Mouse (Mus musculus) yolk sac, embryonic 10.5 days (tissue): ENCODE data around the gene Cracr2b.

Experiments used
- DNase-seq: peaks from one replicate; pipeline ENCODE4 v3.0.0-alpha.2; 2017; ENCODE audit warnings: low spot score

Cracr2b gene

DNA sequence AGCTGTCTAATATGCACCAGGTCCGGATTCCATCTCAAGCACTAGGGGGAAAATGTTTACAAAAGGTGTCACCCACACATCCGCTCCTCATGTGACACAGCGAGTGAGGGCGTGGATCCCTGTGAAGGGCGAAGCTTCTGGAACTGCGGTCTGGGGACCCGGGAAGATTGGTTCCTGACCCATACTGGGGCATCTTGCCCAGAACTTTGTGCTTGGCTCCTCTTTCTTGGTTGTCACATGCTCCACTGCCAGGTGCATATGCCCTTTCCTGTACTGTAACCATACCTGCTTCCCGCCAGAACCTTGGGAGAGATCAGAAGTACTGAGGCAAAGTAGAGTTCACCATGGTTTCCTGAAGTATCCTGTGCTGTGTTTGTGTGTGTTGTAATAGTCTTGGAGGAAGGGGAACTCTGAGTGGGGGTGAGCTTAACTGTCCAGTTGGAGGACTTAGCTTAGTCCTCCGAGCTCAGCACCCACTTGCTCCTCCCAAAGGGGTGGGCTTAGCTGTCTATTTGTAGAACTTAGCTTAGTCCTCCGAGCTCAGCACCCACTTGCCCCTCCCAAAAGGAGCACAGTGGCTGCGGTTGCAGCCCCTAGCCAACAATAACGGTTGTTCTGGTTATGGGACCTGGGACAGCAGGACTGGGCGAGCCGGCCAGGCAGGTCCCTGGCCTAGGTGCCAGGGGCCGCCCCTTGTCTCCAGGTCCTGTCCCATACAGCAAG, at the start of gene Cracr2b:
Gene Cracr2b (plus strand): TSS at position 704 of the 723 bp plus-strand sequence.
- DNase-seq: no peak

DNA sequence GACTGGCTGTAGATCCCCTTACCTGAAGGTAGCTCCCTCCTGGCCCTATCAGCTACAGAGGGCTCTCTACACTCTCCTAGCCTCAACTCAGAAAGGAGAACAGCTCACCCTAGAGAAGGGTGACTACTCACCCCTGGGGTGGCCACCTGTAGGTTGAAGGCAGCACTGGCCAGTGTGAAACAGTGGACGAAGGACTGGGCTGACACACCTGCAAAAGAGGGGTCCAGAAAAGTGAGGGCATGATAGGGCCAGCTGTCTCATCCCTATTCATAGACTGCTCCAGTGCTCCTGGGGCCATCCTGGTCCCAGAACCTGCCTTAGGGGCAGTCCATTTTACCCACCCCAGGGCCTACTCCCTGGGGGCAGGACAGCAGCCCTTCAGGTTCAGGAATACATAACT, 49.2 kb upstream of the Cracr2b start:
- no peak for DNase-seq

DNA sequence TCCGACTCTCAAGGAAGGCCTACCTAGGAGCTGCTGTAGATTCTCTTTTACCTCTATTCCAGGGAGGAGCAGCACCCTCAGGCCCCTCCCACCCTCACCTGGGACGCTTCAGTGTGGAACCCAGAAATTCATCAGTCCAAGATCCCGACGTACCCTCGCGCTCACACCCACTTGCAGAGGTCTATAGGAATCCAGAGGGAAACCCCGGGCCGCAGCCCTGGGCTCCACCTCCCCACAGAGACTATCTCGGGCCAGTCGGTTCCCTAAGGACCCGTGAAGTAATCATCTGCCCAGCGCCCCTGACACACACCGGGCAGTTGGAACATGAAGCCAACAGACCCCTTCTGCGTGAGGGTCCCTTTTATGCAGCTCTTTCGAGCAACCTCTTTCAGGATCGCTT, 47.6 kb upstream of the Cracr2b start:
- peak; percentile 53 for DNase-seq

DNA sequence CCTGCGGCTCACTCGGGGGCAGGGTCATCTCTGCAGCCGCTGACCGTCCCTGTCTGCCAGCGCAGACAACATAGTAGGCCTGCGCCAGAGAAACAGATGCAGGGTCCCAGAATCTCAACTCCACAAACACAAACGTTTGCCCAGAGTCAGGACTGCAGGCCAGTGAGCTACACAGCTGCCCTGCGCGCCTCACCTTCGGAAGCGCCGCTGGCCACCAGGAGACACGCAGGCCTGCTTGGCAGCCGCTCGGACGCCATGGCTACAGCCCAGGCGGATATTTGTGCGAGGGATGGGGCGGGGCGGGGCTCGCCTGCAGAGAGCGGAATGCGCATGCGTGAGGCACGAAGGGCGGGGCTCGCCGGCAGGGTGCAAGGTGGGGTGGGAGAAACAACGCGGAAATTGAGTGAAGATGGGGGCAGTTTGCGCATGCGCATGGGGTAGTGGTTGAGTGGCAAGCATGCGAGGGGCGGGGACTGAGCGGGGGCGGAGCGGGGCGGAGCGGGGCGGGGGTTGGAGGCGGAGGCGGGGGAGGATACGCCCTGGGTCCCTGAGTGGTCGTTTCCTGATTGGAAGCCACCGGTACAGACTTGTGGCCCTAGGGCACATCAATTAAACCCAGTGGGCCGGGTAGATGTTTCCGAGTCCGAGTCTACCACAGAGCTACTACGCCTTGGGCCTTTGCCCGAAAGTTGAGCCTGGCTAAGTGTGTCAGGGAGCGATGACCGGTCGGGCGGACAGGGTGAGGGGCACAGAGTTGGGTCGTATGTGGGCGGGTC, 46.9 kb upstream of the Cracr2b start, which contains the start of gene Gatd1:
Gene Gatd1 (minus strand): TSS at position 328 of the 776 bp plus-strand sequence.
- peak; percentile 100 for DNase-seq

DNA sequence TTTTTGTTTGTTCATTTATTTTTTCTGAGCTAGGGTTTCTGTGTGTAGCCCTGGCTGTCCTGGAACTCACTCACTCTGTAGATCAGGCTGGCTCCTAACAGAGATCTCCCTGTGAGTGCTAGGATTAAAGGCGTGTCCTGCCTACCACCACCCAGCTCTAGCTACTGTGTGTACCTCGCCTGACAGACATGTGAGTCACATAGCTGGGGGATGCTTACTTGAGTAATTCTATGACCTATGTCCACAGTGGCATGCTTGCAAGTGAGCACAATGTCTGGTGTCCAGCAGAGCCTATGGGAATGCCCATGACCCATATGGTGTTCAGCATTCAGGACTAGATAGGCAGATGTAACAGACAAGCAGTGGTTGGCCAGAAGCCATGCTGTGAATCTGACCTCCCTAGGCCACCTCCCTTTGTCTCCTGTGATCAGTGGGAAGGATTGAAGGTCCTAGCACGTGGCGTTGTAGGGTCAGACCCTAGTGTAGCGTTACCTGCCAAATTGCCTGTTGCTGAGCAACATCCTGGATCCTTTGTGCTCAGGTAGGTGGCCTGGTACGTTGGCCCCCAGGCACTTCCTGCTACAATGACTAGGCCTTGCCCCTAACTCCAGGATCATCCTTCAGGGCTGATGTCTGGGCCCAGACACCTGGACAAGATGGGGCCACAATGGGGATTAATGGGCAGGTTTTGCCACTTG, 44.6 kb upstream of the Cracr2b start:
- no peak for DNase-seq

DNA sequence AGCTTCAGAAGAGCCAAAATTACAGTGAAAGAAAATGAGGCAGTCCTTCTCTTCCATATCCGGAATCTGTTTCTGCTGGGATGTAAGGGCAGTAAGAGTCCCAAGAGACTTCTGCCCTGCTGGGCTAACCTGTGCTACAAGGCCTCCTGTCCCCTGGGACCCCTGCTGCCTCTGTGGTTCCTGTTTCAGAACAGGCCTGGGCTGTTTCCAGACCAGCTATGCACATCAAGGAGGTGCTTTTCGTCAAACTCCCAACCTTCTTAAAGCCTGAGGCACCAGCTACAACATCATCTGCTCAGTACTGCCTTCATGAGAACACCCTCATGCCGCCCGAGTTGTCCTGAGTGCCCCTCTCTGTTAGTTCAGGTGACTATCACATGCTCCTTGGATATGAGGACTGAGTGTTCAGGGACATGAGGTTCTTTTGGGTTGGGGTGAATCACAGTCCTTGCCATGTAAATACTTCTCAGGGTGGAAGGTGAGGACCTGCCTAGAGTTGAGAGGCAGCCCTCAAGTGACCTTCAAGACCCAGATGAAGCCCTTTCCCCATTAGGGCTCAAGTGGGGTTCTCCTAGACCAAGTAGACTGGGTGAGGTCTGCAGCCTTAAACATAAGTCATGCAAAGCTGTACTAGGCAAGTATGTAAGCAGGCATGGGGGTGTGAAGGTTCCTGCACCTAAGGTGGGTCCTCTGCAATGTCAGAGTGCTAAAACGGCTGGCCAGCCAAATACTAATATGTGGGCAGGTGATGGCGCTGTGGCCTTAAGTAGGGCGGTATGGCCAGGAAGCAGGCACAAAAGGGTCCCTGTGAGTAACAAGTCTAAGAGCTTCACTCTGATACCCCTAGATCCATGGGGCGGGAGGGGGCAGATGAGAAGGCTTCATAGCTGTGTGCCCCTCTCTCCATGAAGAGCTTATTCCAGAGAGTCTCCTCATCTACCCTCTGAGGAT, 42.9 kb upstream of the Cracr2b start:
- no peak for DNase-seq

DNA sequence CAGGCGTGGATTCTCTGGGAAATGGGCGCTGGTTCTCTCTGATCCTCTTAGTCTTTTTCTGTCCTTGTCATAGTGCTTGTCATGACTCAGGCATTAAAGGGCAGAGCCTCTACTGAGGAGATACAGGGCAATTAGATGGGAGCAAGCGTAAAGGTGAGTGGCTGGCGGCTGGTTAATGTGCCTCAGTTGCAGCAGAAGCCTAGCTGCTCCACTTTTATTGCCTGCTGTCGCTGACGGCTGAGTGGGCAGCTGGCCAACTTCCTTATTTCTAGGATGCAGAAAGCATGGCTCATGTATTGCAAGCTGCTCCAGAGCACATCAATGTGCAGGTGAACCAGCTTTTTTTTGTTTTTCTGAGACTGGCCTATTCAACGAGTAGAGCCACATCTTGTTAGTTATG, 41.9 kb upstream of the Cracr2b start:
- no peak for DNase-seq

DNA sequence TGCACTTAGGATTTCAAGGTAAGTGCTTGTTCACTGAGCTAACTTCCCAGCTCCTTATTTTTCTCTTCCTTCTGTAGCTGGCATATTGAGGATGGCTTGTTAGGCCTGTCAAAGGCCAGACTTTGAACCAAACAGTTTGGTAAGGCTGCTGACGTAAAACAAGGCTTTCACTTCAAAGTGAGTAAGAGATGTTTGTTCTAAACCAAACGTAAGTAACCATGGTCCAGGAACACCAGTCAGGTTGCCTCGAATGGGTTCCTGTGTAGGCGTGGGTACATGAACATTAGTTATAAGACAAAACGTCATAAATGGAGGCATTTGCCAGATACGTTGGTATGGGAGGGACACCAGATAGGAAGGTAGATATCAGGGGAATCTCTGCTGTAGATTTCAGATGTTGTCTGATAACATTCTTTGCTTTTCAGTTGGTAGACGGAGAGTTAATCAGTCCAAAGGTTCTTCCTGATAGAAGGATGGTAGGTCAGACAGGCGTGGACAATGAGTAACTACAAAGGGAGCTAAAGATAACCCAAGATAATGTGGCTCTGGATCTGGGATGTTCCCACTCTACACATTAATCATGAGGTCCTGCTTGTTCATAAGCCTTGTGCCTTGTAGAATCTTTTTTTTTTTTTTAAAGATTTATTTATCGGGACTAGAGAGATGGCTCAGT, 40.7 kb upstream of the Cracr2b start:
- DNase-seq: peak; percentile 81

DNA sequence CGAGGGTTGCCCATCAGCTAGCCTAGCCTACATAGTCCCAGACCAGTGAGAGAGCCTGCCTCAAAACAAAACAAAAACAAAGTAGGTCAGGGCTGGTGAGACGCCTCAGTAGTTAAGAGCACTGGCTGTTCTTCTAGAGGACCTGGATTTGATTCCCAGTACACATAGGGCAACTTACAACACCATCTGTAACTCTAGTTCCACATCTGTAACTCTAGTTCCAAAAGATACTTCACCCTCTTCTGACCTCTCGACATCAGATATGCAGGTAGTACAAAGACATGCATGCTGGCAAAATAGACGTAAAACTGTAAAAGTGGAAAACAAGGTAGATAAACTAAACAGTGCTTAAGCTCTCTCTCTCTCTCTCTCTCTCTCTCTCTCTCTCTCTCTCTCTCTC, 37.1 kb upstream of the Cracr2b start:
- no peak for DNase-seq

DNA sequence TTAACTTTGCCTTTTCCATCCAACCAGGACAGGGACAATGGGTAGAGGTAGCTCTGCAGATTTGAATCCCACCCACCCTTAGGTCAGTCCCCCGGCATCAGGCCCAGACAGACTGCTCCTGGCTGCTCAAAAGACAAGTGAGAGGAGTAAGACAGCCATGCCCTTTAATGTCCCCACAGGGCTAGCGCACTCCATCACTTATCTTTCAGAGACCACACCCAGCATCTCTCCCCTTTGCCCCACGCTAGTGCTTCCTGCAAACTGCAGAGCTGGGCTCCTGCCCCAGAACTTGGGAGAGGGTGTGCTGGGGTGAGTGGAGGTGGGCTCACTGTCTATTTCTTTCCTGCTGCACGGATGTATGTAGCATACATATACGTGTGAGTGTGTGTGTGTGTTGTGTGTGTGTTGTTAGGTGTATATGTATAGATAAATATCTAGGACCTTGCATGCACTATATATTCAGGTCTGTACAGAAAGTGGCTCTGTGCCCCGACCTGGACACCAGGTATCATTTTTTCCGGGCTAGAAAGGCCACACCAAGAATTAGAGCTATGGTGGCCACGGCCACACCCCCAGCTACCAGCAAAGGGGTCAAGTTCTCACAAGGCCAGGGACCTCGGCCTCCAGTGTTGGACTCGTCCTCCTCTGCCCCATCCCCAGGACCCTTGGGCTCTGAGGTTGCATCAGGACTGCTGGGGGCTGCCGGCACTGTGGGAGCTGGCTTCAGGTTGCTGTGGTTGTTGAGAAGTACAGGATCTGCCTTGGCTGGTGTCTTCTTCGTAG, 33.8 kb upstream of the Cracr2b start:
- no peak for DNase-seq

DNA sequence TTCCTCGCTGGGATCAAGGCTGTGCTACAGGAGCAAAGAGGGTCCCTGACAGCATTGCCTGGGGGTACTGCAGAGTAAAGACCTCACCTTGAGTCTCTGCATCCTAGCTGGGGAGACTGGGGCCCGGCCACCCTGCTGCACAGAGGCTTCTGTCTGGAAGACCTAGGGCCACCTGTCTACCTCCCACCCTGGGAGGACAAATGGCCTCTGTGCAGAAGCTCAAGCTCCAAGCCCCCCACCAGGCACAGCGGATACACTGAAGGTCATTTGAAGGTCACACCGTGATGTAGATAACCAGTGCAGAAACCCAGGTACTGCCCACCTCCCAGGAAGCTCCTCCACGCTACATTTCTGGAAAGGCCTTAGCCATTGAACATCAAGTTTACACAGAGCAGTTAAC, 32.2 kb upstream of the Cracr2b start:
- no peak for DNase-seq

DNA sequence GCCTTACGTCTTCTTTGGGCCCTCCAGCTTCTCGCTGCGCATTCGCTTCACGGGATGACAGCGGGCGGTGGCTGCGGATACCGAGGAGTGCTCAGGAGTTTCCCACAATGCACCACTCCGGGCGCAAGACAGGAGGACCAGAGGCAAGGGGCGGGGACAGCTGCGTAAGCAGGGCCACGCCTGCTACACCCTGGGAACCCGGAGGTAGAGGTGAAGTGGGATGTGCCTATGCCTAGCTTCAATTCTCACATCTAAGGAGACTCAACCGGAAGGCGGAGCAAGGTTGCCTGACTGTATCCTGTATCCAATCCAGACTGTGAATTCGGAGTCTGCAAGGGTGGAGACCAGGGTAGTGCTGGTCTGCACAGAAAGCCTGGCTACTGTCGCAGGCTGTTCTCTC, 31.6 kb upstream of the Cracr2b start, which contains the start of gene Cend1:
Gene Cend1 (minus strand): TSS at position 182 of the 400 bp plus-strand sequence.
- no peak for DNase-seq

DNA sequence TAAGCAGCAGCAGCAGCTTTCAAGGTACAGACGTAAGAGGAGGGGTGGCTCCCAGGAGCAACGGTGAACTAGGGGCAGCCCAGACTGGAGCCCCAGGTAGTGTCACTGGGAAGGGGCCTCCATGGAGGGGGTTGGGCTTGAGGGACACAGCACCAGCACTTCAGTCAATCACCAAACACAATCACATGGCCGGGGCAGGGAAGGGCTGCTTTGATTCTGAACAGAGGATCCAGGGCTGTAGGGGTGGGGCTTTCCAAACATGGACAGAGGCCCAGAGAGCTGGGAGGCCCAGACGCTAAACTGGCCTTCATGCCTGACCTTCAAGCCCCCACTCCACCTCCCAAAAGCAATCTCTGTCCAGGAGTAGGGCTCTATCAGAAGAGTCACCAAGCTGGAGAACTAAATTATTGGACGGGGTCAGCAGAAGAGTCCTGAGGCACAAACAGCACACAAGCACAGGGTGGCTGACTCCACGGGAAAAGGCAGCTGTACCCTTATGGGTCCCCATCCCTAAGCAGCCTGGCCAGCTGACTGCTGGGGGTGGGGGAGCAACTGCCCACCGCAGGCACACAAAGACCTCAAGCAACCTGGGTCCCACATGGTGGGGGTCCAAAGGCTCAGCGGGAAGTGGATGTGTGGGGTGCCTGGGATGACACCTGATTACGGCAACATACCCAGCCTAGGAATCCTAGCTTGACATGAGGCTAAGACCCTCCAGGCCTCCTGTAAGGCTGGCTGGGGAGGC, 30.9 kb upstream of the Cracr2b start:
- DNase-seq: no peak

DNA sequence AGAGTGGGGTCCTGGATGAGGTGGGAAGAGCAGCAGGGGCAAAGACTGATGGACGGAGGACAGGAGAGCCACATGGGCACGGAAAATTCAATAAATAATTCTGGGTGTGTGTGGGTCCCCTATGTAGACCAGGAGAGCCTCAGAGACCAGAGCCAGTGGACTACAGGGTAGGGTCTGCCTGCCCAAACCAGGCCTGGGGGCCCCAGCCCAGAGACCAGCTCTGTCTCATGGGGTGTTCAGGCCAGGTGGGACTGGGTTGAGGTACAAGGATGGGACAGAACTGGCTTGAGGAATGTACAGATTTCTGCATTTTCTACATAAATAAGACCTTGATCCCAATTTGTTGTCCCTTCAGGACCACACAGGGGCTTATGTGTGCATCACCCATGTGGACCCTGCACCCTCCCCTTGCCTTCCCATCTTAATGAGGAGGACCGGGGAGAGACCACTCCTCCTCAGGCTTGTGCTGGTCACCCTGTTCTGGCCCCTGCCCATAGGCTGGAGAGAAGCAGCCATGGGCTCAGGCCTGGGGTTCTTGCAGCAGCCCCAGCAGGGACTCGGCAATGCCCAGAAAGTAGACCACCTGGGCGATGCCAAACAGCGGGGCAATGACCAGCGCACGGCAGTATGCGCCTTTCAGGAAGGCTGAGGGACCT, 30.2 kb upstream of the Cracr2b start:
- DNase-seq: no peak

DNA sequence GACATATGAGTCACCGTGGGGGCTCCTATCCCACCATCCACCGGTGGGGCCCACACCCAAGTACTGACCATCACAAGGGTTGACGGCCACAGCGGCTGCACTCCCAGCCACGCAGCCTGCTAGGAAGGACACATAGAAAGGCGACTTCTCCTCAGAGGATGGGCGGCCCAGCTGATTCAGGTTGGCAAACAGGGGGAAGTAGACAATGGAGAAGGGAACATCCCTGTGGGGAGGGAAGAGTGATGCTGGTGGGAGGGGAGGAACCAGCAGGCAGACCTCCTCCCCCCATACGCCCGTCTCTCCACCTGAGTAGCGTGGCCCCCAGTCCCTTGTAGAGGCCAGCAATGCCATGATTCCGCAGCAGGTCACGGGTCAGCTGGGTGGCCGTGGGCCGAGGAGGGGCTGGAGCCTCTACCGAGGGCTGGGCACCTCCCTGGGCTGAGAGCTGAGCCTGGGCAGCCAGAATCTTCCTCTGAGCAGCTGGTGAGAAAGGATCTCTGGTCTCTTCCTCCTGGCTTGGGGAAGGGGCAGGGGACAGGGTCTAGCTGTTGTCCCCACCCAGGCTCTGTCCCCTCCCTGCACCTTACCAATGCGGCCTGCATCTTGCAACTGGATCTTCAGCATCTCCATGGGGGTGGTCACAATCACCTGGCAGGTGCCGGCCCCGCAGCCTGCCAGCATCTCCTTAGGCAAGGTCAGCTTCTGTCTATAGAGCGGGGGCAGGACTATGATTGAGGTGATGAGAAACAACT, 29.3 kb upstream of the Cracr2b start:
- no peak for DNase-seq

DNA sequence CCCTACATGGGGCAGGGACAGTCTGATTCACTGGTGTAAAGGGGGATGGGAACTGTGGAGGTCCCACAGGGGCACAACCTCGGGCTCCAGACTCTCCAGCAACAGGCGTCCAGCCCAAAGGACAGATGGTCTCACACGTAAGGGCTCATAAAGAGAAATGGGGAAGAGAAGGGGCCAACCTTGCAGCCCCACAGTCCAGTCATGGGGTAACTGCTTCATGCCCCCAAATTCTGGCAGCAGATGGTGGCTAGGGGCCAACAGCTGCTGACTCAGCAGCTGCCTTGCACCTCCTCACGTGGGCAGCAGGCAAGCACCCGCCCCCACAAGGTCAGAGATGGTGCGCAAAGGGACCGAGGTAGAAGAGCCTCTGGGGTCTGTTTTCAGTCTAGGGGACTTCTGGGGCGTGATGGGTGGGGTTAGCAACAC, 28.7 kb upstream of the Cracr2b start:
- no peak for DNase-seq

DNA sequence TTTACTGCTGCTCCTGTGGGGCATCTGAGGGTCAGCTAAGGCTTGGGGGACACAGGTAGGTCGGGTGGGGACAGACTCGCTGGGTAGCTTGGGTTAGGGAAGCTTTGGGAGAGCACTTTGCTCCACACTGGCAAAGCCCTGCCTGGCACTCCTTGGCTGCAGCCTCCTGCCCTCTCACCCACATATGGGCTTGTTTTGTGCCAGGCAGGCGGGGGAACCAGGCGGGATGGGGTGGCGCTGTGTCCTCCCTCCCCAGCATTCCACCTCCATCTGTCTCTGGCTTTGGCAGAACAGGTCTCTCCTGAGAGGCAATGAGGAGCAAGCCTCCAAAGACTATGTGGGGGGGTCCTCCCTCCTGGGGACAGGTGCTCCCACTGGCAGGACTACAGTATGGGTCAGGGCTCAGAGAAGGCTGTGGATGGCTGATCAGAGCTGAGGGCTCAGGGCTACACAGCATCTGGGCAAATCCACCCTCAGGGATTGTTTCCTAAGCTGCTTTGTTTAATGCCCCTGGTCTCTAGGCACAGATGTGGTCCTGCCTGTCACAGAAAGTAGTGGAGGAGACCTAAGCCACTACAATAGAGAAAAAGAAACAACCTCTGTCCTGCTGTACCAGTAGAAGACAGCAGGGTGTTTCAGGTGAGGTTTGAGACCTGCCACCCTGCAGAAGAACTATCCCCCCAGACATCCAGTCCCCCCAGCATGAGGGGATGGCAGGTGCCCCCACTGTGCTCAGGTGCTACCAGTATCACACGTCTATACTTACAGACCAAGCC, 28.0 kb upstream of the Cracr2b start:
- no peak for DNase-seq
